Mouse (Mus musculus): ENCODE results near the gene Lhx8. TPM values are rescaled to one million over a fixed set of nuclear protein-coding genes. Genes with fewer than 3 reads are reported as not detected.

The Lhx8 gene
- total RNA-seq (2021): 0.71 TPM in 1 of 2 replicates, not detected in the other
- long read RNA-seq: 0 reads

- no peak for DNase-seq
Observed at GRCm38 (mm10) chr3:154330181-154331002, at the start of gene Lhx8. TSS of gene Lhx8 (minus strand) at chr3:154330659.

GRCm38 (mm10) chr3:154373536-154373935 lies 43.1 kb upstream of the Lhx8 start:
- DNase-seq: no peak

- no peak for DNase-seq
Observed at GRCm38 (mm10) chr3:154372688-154373087, 42.2 kb upstream of the Lhx8 start.

- DNase-seq: no peak
Observed at GRCm38 (mm10) chr3:154367327-154367726, 36.9 kb upstream of the Lhx8 start.

GRCm38 (mm10) chr3:154364604-154365209 lies 34.2 kb upstream of the Lhx8 start:
- DNase-seq: no peak

GRCm38 (mm10) chr3:154363507-154363906 lies 33.0 kb upstream of the Lhx8 start:
- no peak for DNase-seq

- DNase-seq: no peak
Observed at GRCm38 (mm10) chr3:154359231-154359630, 28.8 kb upstream of the Lhx8 start.

- DNase-seq: no peak
Observed at GRCm38 (mm10) chr3:154340294-154340914, 9.9 kb upstream of the Lhx8 start.

- DNase-seq: no peak
Observed at GRCm38 (mm10) chr3:154339649-154340260, 9.3 kb upstream of the Lhx8 start.

GRCm38 (mm10) chr3:154334806-154335205 lies 4.3 kb upstream of the Lhx8 start:
- DNase-seq: no peak

- no peak for DNase-seq
Observed at GRCm38 (mm10) chr3:154333401-154333999, 3.0 kb upstream of the Lhx8 start.

- DNase-seq: no peak
Observed at GRCm38 (mm10) chr3:154332941-154333340, 2.5 kb upstream of the Lhx8 start.

GRCm38 (mm10) chr3:154332213-154332530 lies 1.7 kb upstream of the Lhx8 start:
- DNase-seq: no peak

- DNase-seq: no peak
Observed at GRCm38 (mm10) chr3:154331506-154332212, 1.2 kb upstream of the Lhx8 start.

GRCm38 (mm10) chr3:154331003-154331340 lies 513 bp upstream of the Lhx8 start:
- DNase-seq: no peak

GRCm38 (mm10) chr3:154329323-154330180 lies 907 bp downstream of the Lhx8 start:
- DNase-seq: no peak

- no peak for DNase-seq
Observed at GRCm38 (mm10) chr3:154328721-154329322, 1.6 kb downstream of the Lhx8 start.

- no peak for DNase-seq
Observed at GRCm38 (mm10) chr3:154327883-154328720, 2.4 kb downstream of the Lhx8 start.

GRCm38 (mm10) chr3:154327110-154327882 lies 3.2 kb downstream of the Lhx8 start:
- DNase-seq: no peak
